Mouse (Mus musculus) heart, adult 2 months (tissue): ENCODE data around the gene Rorb. TPM values are rescaled to one million over a fixed set of nuclear protein-coding genes. Genes with fewer than 3 reads are reported as not detected.

Source experiments
- DNase-seq, 2 experiments: peaks; one replicate each; pipeline ENCODE4 v3.0.0; 2021
- H3K27ac ChIP-seq: fragments of 200-600 bp; 2 replicates; pipeline ENCODE4 v1.8.1; 2022
- H3K27me3 ChIP-seq: fragments of 200-500 bp; 2 replicates; pipeline ENCODE4 v1.6.1; 2012; ENCODE audit warnings: mild to moderate bottlenecking, low read length, inconsistent platforms, mixed read lengths; ENCODE audit not compliant: control insufficient read depth, insufficient read depth
- H3K36me3 ChIP-seq: fragments of 200-500 bp; 2 replicates; pipeline ENCODE4 v1.6.1; 2012; ENCODE audit warnings: low read length, inconsistent platforms; ENCODE audit not compliant: control insufficient read depth, insufficient read depth
- H3K4me1 ChIP-seq: fragments of 200-500 bp; 2 replicates; pipeline ENCODE4 v1.6.1; 2011; ENCODE audit warnings: low read length; ENCODE audit not compliant: control insufficient read depth, insufficient read depth
- H3K4me3 ChIP-seq: fragments of 200-600 bp; 2 replicates; pipeline ENCODE4 v1.8.1; 2022
- H3K79me2 ChIP-seq: fragments of 200-500 bp; replicated peaks from 2 replicates; pipeline ENCODE4 v1.6.1; 2012; ENCODE audit warnings: mild to moderate bottlenecking, inconsistent platforms, low read length, moderate library complexity, mixed read lengths; ENCODE audit not compliant: control insufficient read depth, insufficient read depth
- H3K9ac ChIP-seq: fragments of 200-500 bp; 2 replicates; pipeline ENCODE4 v1.6.1; 2012; ENCODE audit warnings: low read depth, mild to moderate bottlenecking, control low read depth, inconsistent platforms, low read length, mixed read lengths
- CTCF ChIP-seq: fragments of 200-600 bp; IDR thresholded peaks from 2 replicates; pipeline ENCODE4 v1.8.1; 2022; ENCODE audit warnings: antibody characterized with exemption, mild to moderate bottlenecking, moderate library complexity
- EP300 ChIP-seq: fragments of 200-500 bp; IDR thresholded peaks from 2 replicates; pipeline ENCODE4 v1.6.1; 2011; ENCODE audit warnings: low read depth, low read length, control low read depth; ENCODE audit not compliant: insufficient read depth
- POLR2A ChIP-seq: fragments of 200-500 bp; IDR thresholded peaks from 2 replicates; pipeline ENCODE4 v1.6.1; 2011; ENCODE audit warnings: mild to moderate bottlenecking, low read depth, low read length, control low read depth; ENCODE audit not compliant: insufficient read depth
- WGBS: fragments of 180-500 bp; shearing (Covaris S2); methylation state at CpG from one replicate; pipeline ENCODE4 v1.1.7; 2018; 5-methylcytosine and 5-hydroxymethylcytosine counted together
- intact Hi-C: fragments of 180-260 bp; cut with DNase I; formaldehyde crosslinking; loops from one replicate; pipeline ENCODE4 v1.15.1; 2025
- polyA plus RNA-seq: library from polyadenylated mRNA; depleted of rRNA; stranded (reverse); fragments of >200 nt; gene quantifications from 2 replicates; pipeline ENCODE4 v1.2.3, GENCODE M21; 2012
- total RNA-seq, 2 experiments: library from RNA; stranded (reverse); gene quantifications; 2 replicates each; pipeline ENCODE4 v1.2.3; 2021

Rorb gene
- total and polyA plus RNA-seq, 3 experiments: 0.14 to 0.37 (median 0.36) TPM

GRCm38 (mm10) chr19:18905511-18905910, 205.5 kb downstream of the Rorb start:
- Histone ChIP-seq H3K79me2 (no peaks in the 10 kb centered on the region), H3K27ac (no peak overlapping the region), H3K27me3 (no peaks in the 10 kb centered on the region), H3K36me3 (no peaks in the 10 kb centered on the region), H3K4me3 (no peak overlapping the region), H3K9ac (no peak overlapping the region), H3K4me1 (no peaks in the 10 kb centered on the region)
- 36% methylated on average over 3 of the region's 3 CpGs for WGBS
- TF ChIP-seq EP300 (no peak), CTCF (no peak), POLR2A (no peak)
- intact Hi-C loops: no loop called here
- DNase-seq: no peak

GRCm38 (mm10) chr19:18902694-18903067, 208.3 kb downstream of the Rorb start:
- H3K4me3 ChIP-seq: no peak overlapping the region

GRCm38 (mm10) chr19:18902041-18902693, 208.8 kb downstream of the Rorb start:
- TF ChIP-seq POLR2A (no peak), CTCF (no peak), EP300 (no peak)
- Histone ChIP-seq H3K36me3 (no peaks in the 10 kb centered on the region), H3K4me3 (no peak overlapping the region), H3K9ac (no peak overlapping the region), H3K27ac (no peak overlapping the region), H3K79me2 (no peaks in the 10 kb centered on the region), H3K27me3 (no peaks in the 10 kb centered on the region), H3K4me1 (no peaks in the 10 kb centered on the region)
- intact Hi-C loops: no loop called here
- DNase-seq: no peak
- 87% methylated on average over 15 of the region's 15 CpGs for WGBS

More at GRCm38 (mm10) chr19:18902694-18903067, 208.3 kb downstream of the Rorb start:
- 87% methylated on average over 6 of the region's 6 CpGs for WGBS
- no peaks in the 10 kb centered on the region for H3K36me3 ChIP-seq
- no peak for DNase-seq
- no peak overlapping the region for H3K27ac ChIP-seq
- H3K9ac ChIP-seq: no peak overlapping the region
- intact Hi-C loops: no loop called here
- no peaks in the 10 kb centered on the region for H3K79me2 ChIP-seq
- TF ChIP-seq EP300 (no peak), POLR2A (no peak), CTCF (no peak)
- H3K4me1 ChIP-seq: no peaks in the 10 kb centered on the region
- H3K27me3 ChIP-seq: no peaks in the 10 kb centered on the region

- Histone ChIP-seq H3K79me2 (no peaks in the 10 kb centered on the region), H3K4me1 (no peaks in the 10 kb centered on the region), H3K36me3 (no peaks in the 10 kb centered on the region), H3K4me3 (no peak overlapping the region), H3K9ac (no peak overlapping the region), H3K27me3 (no peaks in the 10 kb centered on the region), H3K27ac (no peak overlapping the region)
- DNase-seq: no peak
- intact Hi-C loops: no loop called here
- no peak for TF ChIP-seq EP300
- TF ChIP-seq POLR2A: no peak
- TF ChIP-seq CTCF: no peak
These were observed 212.8 kb downstream of the Rorb start for GRCm38 (mm10) chr19:18898238-18898637.

GRCm38 (mm10) chr19:18890216-18890615, 220.8 kb downstream of the Rorb start:
- TF ChIP-seq POLR2A (no peak), CTCF (no peak), EP300 (no peak)

GRCm38 (mm10) chr19:18889632-18890031, 221.4 kb downstream of the Rorb start:
- H3K4me3 ChIP-seq: no peak overlapping the region
- intact Hi-C loops: no loop called here
- no peak for DNase-seq
- no peak overlapping the region for H3K9ac ChIP-seq
- H3K79me2 ChIP-seq: no peaks in the 10 kb centered on the region
- TF ChIP-seq EP300: no peak
- TF ChIP-seq POLR2A: no peak
- no peak for TF ChIP-seq CTCF
- no peaks in the 10 kb centered on the region for H3K4me1 ChIP-seq
- no peak overlapping the region for H3K27ac ChIP-seq
- WGBS: 89% methylated on average over 1 of the region's 1 CpGs
- H3K36me3 ChIP-seq: no peaks in the 10 kb centered on the region
- no peaks in the 10 kb centered on the region for H3K27me3 ChIP-seq

More at GRCm38 (mm10) chr19:18890216-18890615, 220.8 kb downstream of the Rorb start:
- 55% methylated on average over 4 of the region's 4 CpGs for WGBS
- no peak overlapping the region for H3K9ac ChIP-seq
- H3K4me1 ChIP-seq: no peaks in the 10 kb centered on the region
- no peaks in the 10 kb centered on the region for H3K79me2 ChIP-seq
- DNase-seq: no peak
- intact Hi-C loops: no loop called here
- no peak overlapping the region for H3K27ac ChIP-seq
- H3K4me3 ChIP-seq: no peak overlapping the region
- H3K27me3 ChIP-seq: no peaks in the 10 kb centered on the region
- H3K36me3 ChIP-seq: no peaks in the 10 kb centered on the region
